Mouse (Mus musculus) subcutaneous adipose tissue, adult 2 months (tissue): ENCODE measurements around the gene Cfd. TPM values are rescaled to one million over a fixed set of nuclear protein-coding genes. Genes with fewer than 3 reads are reported as not detected.

Experiments used
- polyA plus RNA-seq: library from polyadenylated mRNA; depleted of rRNA; stranded (reverse); fragments of >200 nt; gene quantifications from 2 replicates; pipeline ENCODE4 v1.2.3, GENCODE M21; 2012; ENCODE audit warnings: low replicate concordance; rRNA removed

Gene Cfd
- 21,080 and 31,020 TPM in 2 replicates for polyA plus RNA-seq

GRCm38 (mm10) chr10:79890670-79891069 lies at the start of gene Cfd:
Cfd (plus strand) TSS chr10:79890853.

GRCm38 (mm10) chr10:79853860-79854795 lies 36.5 kb upstream of the Cfd start, which contains the start of gene Ptbp1:
Ptbp1 (plus strand) TSS chr10:79854427.

GRCm38 (mm10) chr10:79874290-79874862 lies 16.3 kb upstream of the Cfd start, which contains the start of the genes Prtn3 and Plppr3:
Prtn3 (plus strand) TSS chr10:79874476.
Plppr3 (minus strand) TSS chr10:79874634.

DNA sequence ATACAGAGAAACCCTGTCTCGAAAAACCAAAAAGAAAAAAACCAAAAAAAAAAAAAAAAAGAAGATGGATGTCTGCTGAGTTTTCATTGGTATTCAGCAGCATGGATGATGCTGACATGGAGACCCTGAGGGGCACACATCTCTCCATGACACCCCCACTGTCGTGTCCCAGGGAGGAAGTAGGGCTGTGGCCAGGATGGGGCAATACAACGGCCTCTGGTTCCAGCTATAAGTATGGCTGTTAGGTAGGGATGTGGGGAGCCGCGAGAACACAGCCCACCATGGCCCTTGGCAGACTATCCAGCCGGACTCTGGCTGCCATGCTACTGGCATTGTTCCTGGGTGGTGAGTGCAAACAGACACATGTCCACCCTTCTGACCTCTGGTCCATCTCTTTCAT lies 4.6 kb upstream of the Cfd start, which contains the start of gene Elane:
Gene Elane, plus strand, starts transcription at position 194 of the 400 bp plus-strand sequence.

DNA sequence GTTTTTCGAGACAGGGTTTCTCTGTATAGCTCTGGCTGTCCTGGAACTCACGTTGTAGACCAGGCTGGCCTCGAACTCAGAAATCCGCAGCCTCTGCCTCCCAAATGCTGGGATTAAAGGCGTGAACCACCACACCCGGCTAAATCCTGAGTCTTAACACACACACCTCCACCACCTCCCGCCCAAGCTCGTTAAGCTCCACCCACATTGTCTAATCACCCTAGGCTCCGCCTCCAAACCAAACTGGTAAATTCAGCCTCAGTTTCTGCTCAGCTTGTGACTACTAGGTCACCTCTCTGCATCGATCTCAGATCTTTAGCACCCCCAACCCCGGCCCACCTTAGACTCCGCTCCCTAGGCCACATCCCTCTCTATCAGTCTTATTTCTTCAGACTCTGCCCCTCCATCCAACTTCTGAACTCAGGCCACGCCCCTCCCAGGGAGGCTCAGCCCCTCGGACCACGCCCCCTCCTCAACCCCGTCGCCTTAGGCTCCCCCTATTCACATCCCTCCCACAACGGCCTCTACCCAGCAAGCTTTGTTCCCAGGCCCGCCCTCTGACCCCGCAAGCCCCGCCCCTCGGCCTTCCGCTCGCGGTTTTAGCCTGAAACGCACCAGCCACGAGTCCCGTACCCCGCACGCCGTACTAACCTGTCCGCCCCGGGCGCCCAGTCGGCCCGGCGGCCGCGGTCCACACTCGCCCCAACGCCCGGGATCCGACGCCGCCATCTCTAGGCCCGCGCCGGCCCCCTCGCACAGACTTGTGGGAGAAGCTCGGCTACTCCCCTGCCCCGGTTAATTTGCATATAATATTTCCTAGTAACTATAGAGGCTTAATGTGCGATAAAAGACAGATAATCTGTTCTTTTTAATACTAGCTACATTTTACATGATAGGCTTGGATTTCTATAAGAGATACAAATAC lies 17.8 kb downstream of the Cfd start, which contains the start of gene Med16:
Gene Med16, minus strand, starts transcription at position 757 of the 925 bp plus-strand sequence.

GRCm38 (mm10) chr10:79910556-79910955 lies 19.9 kb downstream of the Cfd start, which contains the start of gene Gm26602:
Gm26602 (plus strand) TSS chr10:79910856.

DNA sequence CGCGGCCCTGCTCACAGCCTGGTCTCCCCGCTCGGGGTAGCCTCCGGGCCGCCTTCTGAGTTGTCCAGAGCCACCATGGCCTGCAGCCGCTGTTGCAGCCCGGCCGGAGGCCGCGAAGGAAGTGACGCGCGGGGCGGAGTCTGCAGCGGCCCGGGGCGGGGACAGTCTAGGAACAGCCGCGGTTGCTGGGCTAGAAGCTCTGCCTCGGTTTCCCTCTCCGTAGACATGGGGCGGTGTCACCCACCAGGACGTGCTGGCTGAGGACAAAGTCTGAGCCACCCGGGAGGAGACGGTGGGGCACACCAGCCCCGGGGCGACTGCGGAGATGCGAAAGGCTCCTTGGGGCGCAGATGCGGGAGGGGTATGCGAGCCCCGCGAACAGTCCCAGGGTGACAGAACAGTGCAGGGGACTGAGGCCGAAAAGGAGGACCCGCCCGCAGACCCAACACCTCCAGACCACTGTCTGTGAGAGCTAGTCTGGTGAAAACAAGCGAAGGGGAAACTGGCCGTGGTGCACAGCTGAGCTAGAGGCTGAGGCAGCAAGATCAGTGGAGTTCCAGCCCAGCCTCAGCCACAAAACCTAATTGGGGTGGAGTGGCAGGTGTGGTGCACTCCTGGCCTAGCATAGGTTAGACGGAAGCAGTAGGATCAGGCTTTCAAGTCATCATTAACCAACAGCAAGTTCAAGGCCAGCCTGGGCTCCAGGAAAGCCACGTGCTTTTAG lies 26.3 kb downstream of the Cfd start, which contains the start of gene Kiss1r:
Gene Kiss1r, plus strand, starts transcription at position 164 of the 724 bp plus-strand sequence.

GRCm38 (mm10) chr10:79920958-79921535 lies 30.4 kb downstream of the Cfd start, which contains the start of gene R3hdm4:
R3hdm4 (minus strand) TSS chr10:79921208.

GRCm38 (mm10) chr10:79926491-79927323 lies 36.1 kb downstream of the Cfd start, which contains the start of gene Arid3a:
Arid3a (plus strand) TSS chr10:79927043.

Other genes starting within 250 kb of the Cfd start
- gene Odf3l2, start 245.1 kb upstream of the Cfd start, polyA plus RNA-seq = not detected in 2 replicates
- 0.35 and 0.63 TPM in 2 replicates for gene Madcam1, start 226.3 kb upstream of the Cfd start, polyA plus RNA-seq
- 53.3 and 65.9 TPM in 2 replicates for gene Tpgs1, start 221.5 kb upstream of the Cfd start, polyA plus RNA-seq
- 199 and 244 TPM in 2 replicates for gene Cdc34, start 208.7 kb upstream of the Cfd start, polyA plus RNA-seq
- 0.96 and 1.0 TPM in 2 replicates for gene Gzmm, start 201.8 kb upstream of the Cfd start, polyA plus RNA-seq
- 629 and 760 TPM in 2 replicates for gene Bsg, start 186.4 kb upstream of the Cfd start, polyA plus RNA-seq
- 2.0 and 3.2 TPM in 2 replicates for gene Hcn2, start 174.2 kb upstream of the Cfd start, polyA plus RNA-seq
- gene Polrmt, start 144.3 kb upstream of the Cfd start, polyA plus RNA-seq = 53.4 and 66.9 TPM in 2 replicates
- gene Fgf22, start 135.8 kb upstream of the Cfd start, polyA plus RNA-seq = 0.26 TPM in 1 of 2 replicates, not detected in the other
- gene Rnf126, start 123.9 kb upstream of the Cfd start, polyA plus RNA-seq = 70.2 and 152 TPM in 2 replicates
- gene Fstl3, start 113.6 kb upstream of the Cfd start, polyA plus RNA-seq = 48.7 and 48.9 TPM in 2 replicates
- gene Prss57, start 99.9 kb upstream of the Cfd start, polyA plus RNA-seq = 0.17 and 0.19 TPM in 2 replicates
- 79.5 and 127 TPM in 2 replicates for gene Palm, start 97.3 kb upstream of the Cfd start, polyA plus RNA-seq
- gene Misp, start 69.9 kb upstream of the Cfd start, polyA plus RNA-seq = 0.53 and 9.3 TPM in 2 replicates
- gene Ptbp1, start 36.4 kb upstream of the Cfd start, polyA plus RNA-seq = 143 and 437 TPM in 2 replicates
- gene Prtn3, start 16.4 kb upstream of the Cfd start, polyA plus RNA-seq = 9.6 and 15.2 TPM in 2 replicates
- 32.9 and 40.1 TPM in 2 replicates for gene Plppr3, start 16.2 kb upstream of the Cfd start, polyA plus RNA-seq
- 1.6 and 3.3 TPM in 2 replicates for gene Elane, start 4.6 kb upstream of the Cfd start, polyA plus RNA-seq
- 55.6 and 79.3 TPM in 2 replicates for gene Med16, start 18.1 kb downstream of the Cfd start, polyA plus RNA-seq
- gene Gm26602, start 20.0 kb downstream of the Cfd start, polyA plus RNA-seq = not detected in 2 replicates
- gene Kiss1r, start 26.1 kb downstream of the Cfd start, polyA plus RNA-seq = 9.9 and 10.5 TPM in 2 replicates
- 145 and 176 TPM in 2 replicates for gene R3hdm4, start 30.4 kb downstream of the Cfd start, polyA plus RNA-seq
- gene Arid3a, start 36.2 kb downstream of the Cfd start, polyA plus RNA-seq = 3.0 and 9.3 TPM in 2 replicates
- 46.4 and 57.2 TPM in 2 replicates for gene Wdr18, start 69.3 kb downstream of the Cfd start, polyA plus RNA-seq
- gene Grin3b, start 79.9 kb downstream of the Cfd start, polyA plus RNA-seq = 0.10 and 0.13 TPM in 2 replicates
- 273 and 278 TPM in 2 replicates for gene Tmem259, start 93.5 kb downstream of the Cfd start, polyA plus RNA-seq
- 63.8 and 191 TPM in 2 replicates for gene Cnn2, start 97.7 kb downstream of the Cfd start, polyA plus RNA-seq
- gene Abca7, start 105.6 kb downstream of the Cfd start, polyA plus RNA-seq = 15.1 and 17.4 TPM in 2 replicates
- gene Arhgap45, start 125.8 kb downstream of the Cfd start, polyA plus RNA-seq = 32.7 and 52.3 TPM in 2 replicates
- 154 and 220 TPM in 2 replicates for gene Polr2e, start 148.9 kb downstream of the Cfd start, polyA plus RNA-seq
- gene Gpx4, start 156.3 kb downstream of the Cfd start, polyA plus RNA-seq = 955 and 2,154 TPM in 2 replicates
- 43.1 and 60.1 TPM in 2 replicates for gene Sbno2, start 214.7 kb downstream of the Cfd start, polyA plus RNA-seq
- gene Stk11, start 224.9 kb downstream of the Cfd start, polyA plus RNA-seq = 146 and 147 TPM in 2 replicates
- 840 and 867 TPM in 2 replicates for gene Atp5d, start 247.8 kb downstream of the Cfd start, polyA plus RNA-seq
- 4.6 and 24.2 TPM in 2 replicates for gene Cbarp, start 250.0 kb downstream of the Cfd start, polyA plus RNA-seq